Mouse (Mus musculus): ENCODE data around the gene Rps12. TPM values are rescaled to one million over a fixed set of nuclear protein-coding genes. Genes with fewer than 3 reads are reported as not detected.
A peak's percentile ranks its signal among the peaks of the same experiment; 100 is the strongest.
"Not testable (repeated sequence)": the region's sequence is repeated elsewhere in the genome, so short reads cannot be mapped to it uniquely, and the experiment has no call there.

The Rps12 gene
- 100 to 1,000 TPM; 216 to 218 TPM for total RNA-seq (2021)
- long read RNA-seq, experiment 1, transcript Rps12-203 (6 exons, 584 nt), result major isoform, 14 of 19 reads
- long read RNA-seq, experiment 1, partial matches to known transcripts, result 2 of 19 reads
- long read RNA-seq, experiment 1, other reads (novel, unspliced or antisense), result 1 of 19 reads
- long read RNA-seq, experiment 2, transcript Rps12-203 (6 exons, 584 nt), result major isoform, 22 of 29 reads
- long read RNA-seq, experiment 2, partial matches to known transcripts, result 1 of 29 reads
- long read RNA-seq, experiment 2, other reads (novel, unspliced or antisense), result 3 of 29 reads

DNA sequence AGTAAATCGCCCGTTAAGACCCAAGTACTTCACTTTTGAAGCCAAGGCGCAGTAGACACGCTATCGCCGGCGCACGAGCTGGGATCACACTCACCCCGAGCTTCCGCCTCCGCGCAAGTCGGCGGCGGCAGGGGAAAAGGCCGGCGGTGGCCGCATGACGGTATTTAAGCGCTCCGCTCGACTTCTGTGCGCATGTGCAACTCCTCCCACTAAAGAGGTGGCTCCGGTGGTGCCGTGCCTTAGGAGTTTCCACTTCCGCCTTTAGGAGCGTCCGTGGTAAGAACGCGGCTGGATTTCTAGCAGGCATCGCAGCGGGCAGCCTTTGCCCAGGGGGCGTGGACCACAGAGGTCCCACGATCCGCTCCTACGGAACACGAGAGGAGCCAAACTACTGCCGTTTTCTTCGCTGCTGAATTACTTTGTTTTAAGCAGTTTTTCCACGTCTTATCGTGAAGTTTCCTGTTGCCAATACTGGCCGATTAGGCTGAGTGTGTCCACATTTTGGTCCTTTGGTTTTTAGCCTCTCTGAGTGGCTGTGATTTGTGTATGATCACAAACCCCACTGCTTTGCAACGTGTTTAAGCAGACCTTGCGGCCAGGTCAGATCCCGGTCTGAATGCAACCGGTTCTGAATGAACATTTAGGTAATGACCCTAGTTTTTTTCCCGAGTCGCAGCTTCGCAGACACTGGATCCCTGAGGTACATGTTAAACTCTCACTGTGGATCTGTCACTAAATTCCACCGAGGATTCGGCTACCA lies at the start of gene Rps12:
Gene Rps12 (minus strand): TSS at position 214 of the 760 bp plus-strand sequence.
- DNase-seq (ENCODE audit: low spot score in 2 of 2), result peak; percentile 98 to 99

DNA sequence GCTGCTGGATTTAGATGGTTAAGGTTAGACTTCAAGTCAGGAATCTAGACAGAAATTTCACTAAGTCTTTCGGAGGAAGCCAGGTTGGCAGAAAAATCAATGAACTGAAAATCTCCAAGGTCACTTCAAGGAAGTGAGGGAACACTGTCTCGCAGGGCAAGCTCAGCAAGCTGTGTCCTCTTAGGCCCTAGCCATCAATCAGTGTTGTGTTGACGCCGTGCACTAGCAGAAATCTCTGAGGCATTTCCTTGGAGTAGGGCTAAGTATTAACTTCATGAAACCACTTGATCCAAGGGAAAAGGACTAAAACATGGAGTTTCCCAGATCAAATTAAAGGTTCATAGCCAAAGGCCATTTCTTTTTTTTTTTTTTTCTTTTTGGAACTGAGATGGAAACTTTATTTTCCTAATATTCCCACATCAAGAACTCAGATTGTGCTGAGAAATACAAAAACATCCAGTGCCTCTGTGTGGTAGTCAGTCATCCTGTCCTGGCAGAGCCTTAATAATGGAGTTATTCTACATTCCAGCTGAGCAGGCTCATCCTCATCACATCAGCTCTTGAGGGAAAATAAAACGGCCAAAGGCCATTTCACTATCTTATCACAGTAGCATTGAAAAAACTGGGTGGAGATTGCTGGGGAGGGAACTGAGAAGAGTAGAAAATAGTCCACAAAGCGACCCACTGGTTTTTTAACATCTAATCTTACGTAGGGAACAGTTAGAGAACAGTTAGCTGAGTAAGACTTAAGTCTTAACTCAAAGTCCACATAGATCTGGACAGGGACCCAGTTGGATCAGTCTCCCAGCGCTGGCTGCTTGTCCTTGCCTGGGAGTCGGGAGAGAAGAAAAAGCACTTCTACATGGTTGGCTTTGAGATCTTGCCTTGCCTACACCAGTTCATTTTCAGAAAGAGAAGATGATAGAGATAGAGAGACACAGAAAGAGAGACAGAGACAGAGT lies 49.2 kb upstream of the Rps12 start:
- DNase-seq (ENCODE audit: low spot score in 2 of 2), result no peak

DNA sequence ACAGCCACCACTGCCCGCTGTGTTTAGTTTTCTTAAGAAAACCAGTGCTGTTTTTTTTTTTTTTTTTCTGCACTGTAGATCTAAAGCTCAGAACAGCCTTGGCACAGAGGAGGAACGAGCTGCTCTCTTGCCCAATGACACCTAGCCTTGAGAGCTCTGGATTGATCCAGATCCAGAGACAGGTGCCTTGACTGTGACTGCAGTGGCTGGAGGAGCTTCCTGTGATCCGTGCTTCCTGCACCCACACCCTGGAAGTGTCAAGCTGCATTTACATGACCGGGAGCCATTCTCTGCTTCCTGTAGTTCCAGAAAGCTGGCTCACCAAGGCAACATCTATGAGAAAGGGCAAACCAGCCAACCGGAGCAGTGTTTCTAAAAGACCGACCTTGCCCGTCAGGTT lies 39.4 kb upstream of the Rps12 start:
- no peak for DNase-seq (ENCODE audit: low spot score in 2 of 2)

GRCm38 (mm10) chr10:23816241-23816640 lies 29.2 kb upstream of the Rps12 start:
- no peak for DNase-seq (ENCODE audit: low spot score in 2 of 2)

DNA sequence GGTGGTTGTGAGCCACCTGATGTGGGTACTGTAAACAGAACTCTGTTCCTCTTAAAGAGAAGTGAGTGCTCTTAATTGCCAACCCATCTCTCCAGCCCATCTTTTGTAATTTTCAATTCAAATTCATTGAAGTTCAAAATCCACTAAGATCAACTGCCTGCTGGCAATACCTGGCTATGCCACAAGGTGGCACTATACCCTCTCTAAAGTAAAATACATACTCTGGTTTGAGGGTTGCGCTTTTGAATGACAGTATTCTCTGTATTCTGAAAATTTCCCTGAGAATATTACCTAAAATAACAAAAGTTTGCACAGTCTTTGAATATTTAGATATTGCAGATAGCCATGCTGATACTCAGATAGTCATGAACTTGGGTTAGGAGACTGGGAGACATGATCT lies 28.1 kb upstream of the Rps12 start:
- peak; percentile 68 to 84 for DNase-seq (ENCODE audit: low spot score in 2 of 2)

DNA sequence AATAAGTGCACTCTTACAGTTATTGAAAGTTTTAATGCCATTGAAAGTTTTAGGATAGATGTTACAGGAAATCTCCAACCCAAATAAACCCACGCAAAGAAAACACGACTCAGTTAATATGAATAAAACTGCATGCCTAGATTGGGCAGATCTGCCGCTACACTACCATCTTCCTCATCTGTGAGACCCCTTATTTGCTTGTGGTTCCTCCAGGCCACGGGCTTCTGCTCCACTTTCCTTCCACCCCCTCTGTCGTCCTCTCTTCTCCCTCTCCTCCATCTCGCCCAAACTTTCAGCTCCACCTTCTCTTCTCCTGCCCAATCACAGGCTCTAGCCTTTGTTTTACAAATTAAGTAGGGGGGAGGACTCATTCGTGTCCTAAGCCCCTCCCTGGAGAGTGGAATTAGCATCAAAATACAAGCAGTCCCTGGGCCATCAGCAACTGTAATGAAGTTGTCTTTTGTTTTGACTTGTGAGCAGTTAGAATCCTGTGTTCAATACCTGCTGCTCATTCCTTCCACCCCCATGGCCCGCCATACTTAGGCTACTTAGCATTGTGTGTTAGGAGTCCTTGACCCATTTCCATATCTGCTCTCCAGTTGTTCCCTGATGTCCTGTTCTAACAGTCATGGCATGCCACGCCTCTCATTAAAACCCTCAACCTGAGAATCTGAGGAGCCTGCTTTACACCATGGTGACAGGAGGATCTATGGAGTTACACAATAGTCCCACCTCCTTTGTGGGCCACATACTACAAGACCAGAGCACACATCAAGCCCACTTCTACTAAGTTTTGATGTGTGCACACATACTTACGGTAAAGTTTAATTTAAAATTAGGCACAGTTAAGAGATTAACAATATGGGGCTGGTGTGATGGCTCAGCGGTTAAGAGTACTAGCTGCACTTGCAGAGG lies 26.0 kb upstream of the Rps12 start:
- DNase-seq (ENCODE audit: low spot score in 2 of 2), result no peak

DNA sequence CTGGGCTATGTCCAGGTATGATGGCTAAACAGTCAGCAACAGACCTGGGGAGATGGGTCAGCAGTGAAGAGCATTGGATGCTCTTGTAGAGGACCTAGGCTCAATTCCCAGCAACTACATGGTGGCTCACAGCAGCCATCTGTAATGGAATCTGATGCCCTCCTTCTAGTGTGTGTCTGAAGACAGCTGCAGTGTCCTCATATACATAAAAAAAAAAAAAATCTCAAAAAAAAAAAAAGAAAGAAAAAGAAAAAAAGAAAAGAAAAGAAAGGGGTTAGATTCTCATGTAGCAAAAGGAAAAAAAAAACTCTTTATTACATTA lies 25.3 kb upstream of the Rps12 start:
- no peak for DNase-seq (ENCODE audit: low spot score in 2 of 2)

DNA sequence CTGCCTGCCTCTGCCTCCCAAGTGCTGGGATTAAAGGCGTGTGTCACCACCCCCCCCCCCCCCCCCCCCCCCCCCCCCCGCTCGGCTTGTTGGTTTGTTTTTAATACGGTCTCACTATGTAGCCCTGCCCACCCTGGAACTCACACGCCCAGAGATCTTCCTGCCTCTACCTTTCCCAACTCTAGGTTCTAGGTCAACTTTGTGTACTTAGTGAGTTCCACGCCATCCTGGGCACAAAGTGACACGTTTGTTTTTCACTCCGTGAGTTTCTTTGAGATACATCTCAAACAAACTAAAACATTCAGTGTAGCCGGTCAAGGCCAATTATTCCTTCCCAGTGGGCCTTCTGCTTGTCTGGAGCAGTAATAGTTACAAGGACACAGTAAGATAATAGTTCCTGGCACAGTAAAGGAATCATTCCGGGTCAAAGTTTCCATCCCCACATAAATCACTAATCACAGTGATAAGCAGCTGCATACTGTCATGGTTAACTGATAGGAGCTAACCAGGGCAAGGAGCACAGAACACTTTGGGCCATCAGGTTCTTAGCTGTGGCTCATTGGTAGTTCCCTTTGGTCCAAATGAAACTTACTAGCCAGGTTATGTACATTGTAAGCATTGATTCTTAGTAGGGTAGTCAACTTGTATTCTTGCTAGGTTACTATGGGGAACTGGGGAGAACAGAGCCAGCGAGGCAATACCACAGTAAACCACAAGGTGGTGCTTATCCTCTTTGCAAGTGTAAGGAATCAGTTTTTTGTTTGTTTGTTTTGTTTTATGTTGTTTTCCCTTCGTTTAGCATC lies 24.8 kb upstream of the Rps12 start:
- DNase-seq (ENCODE audit: low spot score in 2 of 2), result peak; percentile 63 to 79

DNA sequence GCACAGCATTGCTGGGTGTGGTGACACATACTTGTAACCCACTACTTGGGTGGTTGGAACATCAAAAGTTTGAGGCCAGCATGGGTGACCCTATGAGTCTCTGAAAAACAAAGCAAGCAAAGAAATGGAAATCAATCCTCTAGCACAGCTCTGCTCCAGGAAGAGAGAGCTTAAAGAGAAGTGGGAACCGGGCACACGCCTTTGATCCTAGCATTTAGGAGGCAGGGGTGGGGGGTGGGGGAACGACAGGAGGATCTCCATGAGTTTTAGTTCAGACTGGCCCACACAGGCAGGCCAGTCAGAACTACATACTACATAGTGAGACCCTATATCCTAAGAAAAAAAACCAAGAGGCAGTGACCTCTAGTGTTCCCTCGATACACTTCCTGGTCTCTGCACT lies 19.1 kb upstream of the Rps12 start:
- DNase-seq (ENCODE audit: low spot score in 2 of 2), result no peak

DNA sequence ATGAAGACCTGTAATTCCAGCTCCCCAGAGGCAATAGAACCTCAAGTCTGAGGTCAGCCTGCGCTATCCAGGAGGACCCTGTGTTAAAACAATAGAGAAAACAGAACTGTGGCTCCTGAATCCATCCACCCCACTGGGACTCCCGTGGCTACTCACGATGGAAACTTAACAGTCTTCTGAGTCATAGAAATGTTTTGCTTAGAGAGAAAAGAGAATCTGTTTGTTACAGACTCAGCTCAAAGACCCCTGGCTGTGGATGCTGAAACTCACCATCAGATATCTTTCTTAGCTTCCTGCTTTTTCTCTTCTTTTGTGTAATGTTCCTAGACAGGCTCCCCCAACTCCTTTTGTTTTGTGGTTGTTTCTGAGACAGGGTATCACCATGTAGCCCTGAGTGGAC lies 17.6 kb upstream of the Rps12 start:
- no peak for DNase-seq (ENCODE audit: low spot score in 2 of 2)

- no peak for DNase-seq (ENCODE audit: low spot score in 2 of 2)
Measured at GRCm38 (mm10) chr10:23802911-23803310, 15.8 kb upstream of the Rps12 start.

- no peak for DNase-seq (ENCODE audit: low spot score in 2 of 2)
Measured at GRCm38 (mm10) chr10:23799933-23800332, 12.9 kb upstream of the Rps12 start.

GRCm38 (mm10) chr10:23798142-23798541 lies 11.1 kb upstream of the Rps12 start:
- DNase-seq (ENCODE audit: low spot score in 2 of 2), result no peak

DNA sequence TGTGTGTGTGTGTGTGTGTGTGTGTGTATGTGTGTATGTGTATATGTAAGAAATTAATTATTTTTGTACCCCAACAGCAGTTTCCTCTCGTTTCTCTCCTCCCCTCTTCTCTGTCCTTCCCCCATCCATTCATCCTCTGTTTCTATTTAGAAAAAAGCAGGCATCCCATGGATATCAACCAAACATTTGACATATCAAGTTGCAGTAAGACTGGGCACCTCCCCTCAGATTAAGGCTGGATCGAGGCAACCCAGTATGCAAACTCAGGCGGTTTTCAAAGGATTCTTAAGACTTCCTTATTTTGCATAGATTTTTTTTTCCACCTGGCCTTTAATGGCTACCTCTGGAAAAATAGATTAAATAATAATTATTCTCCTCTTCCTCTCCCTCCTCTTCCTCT lies 10.5 kb upstream of the Rps12 start:
- no peak for DNase-seq (ENCODE audit: low spot score in 2 of 2)

GRCm38 (mm10) chr10:23796551-23797503 lies 9.8 kb upstream of the Rps12 start, which contains the start of gene Slc18b1:
Gene Slc18b1 (plus strand): TSS chr10:23796986.
- peak; percentile 27 to 48 for DNase-seq (ENCODE audit: low spot score in 2 of 2)

GRCm38 (mm10) chr10:23795871-23796520 lies 8.9 kb upstream of the Rps12 start:
- no peak for DNase-seq (ENCODE audit: low spot score in 2 of 2)

DNA sequence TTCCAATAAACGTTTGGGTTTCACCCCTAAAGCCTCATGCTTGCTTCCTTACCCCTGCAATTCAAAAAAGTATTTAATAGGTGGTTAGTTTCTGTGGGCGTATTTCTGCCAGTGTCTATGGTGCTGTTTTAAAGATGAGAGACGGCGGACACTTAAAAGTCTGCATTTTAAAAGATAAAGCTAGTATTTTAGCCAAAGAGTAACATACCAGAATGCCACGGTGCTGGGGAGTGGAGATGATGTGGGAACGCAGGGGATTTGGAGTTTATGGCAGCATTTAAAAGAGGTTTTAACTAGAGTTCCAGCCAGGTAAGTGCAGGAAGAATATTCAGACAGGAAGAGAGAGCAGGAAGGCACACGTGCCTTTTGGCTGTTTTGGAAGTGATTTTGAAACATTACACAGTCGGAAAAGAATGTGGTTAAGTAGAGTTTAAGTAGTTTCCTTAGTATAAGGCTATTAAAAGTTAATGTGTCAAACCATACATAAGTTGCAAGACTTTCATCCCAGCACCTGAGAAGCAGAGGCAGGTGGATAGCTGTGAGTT lies 1.1 kb upstream of the Rps12 start:
- DNase-seq (ENCODE audit: low spot score in 2 of 2), result no peak

DNA sequence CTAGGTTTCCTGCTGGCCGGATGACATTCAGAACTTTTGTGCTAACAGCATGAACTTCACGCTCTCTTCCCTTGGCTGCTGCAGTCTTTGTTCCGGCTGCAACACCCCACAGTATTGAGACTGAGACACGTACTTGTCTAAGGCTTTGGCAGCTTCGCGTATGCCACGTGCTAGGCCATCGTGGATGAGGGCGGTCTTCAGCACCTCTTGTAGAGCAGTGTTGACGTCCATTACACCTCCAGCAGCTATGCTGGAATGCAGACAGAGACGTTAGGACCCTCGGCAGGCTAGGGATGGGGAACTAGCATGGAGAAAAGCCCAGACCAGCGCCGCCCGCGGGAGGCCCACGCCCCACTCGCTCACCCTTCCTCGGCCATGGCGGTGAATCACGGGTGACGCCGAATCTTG lies 440 bp downstream of the Rps12 start:
- not testable (repeated sequence) for DNase-seq (ENCODE audit: low spot score in 2 of 2)
